Mouse (Mus musculus) liver, embryonic 11.5 days (tissue): ENCODE data around the gene Cnga1. TPM values are rescaled to one million over a fixed set of nuclear protein-coding genes. Genes with fewer than 3 reads are reported as not detected.

Experiments used
- polyA plus RNA-seq: library from polyadenylated mRNA; unstranded; fragments of >200 nt; fragmentation: Nextera tagmentation; extraction: Ambion mirVana; gene quantifications from 2 replicates; pipeline ENCODE4 v1.2.1, GENCODE M21; 2014

Gene Cnga1
- polyA plus RNA-seq, 1 experiment from 2014 or later: not detected

Other genes starting within 250 kb of the Cnga1 start
- gene Corin, start 139.8 kb downstream of the Cnga1 start, polyA plus RNA-seq: 2.7 and 3.1 TPM in 2 replicates
- gene Nfxl1, start 84.6 kb downstream of the Cnga1 start, polyA plus RNA-seq: 14.7 and 15.4 TPM in 2 replicates
- gene Zar1, start 63.0 kb downstream of the Cnga1 start, polyA plus RNA-seq: 0.53 TPM in 1 of 2 replicates, not detected in the other
- 0.80 and 0.90 TPM in 2 replicates for gene Gm5868, start 56.7 kb downstream of the Cnga1 start, polyA plus RNA-seq
- gene Nipal1, start 3.5 kb upstream of the Cnga1 start, polyA plus RNA-seq: 0.92 and 0.94 TPM in 2 replicates
- not detected in 2 replicates for gene Txk, start 108.5 kb upstream of the Cnga1 start, polyA plus RNA-seq
- 7.9 and 8.9 TPM in 2 replicates for gene Tec, start 224.2 kb upstream of the Cnga1 start, polyA plus RNA-seq